Mouse (Mus musculus) natural killer cell, adult 2 months (primary cell): ENCODE measurements around the gene Cabp2.
"Not testable (repeated sequence)": the region's sequence is repeated elsewhere in the genome, so short reads cannot be mapped to it uniquely, and the experiment has no call there.

Experiments
- DNase-seq, 2 experiments: peaks; one replicate each; pipeline ENCODE4 v3.0.0; 2022; ENCODE audit warnings: low spot score in 2 of 2

Cabp2 gene

GRCm38 (mm10) chr19:4081394-4081793 is at the start of gene Cabp2:
Gene Cabp2, plus strand, starts transcription at chr19:4081578.
- DNase-seq: no peak

- DNase-seq: no peak
Measured at GRCm38 (mm10) chr19:4032668-4033067, 48.7 kb upstream of the Cabp2 start.

GRCm38 (mm10) chr19:4033298-4033697 is 48.1 kb upstream of the Cabp2 start:
- no peak for DNase-seq

- no peak for DNase-seq
Measured at GRCm38 (mm10) chr19:4033742-4034141, 47.6 kb upstream of the Cabp2 start.

GRCm38 (mm10) chr19:4036327-4037045 is 44.9 kb upstream of the Cabp2 start:
- DNase-seq: no peak

GRCm38 (mm10) chr19:4037154-4037787 is 44.1 kb upstream of the Cabp2 start:
- DNase-seq: not testable (repeated sequence)

GRCm38 (mm10) chr19:4037788-4038232 is 43.6 kb upstream of the Cabp2 start, which contains the start of gene Gstp1:
Gene Gstp1, minus strand, starts transcription at chr19:4037985.
- DNase-seq: peak; percentile 76 to 80

GRCm38 (mm10) chr19:4040941-4041340 is 40.4 kb upstream of the Cabp2 start:
- not testable (repeated sequence) for DNase-seq

GRCm38 (mm10) chr19:4041500-4041899 is 39.9 kb upstream of the Cabp2 start:
- not testable (repeated sequence) for DNase-seq

- DNase-seq: no peak
Measured at GRCm38 (mm10) chr19:4042124-4042523, 39.3 kb upstream of the Cabp2 start.

- not testable (repeated sequence) for DNase-seq
Measured at GRCm38 (mm10) chr19:4044109-4044508, 37.3 kb upstream of the Cabp2 start.

GRCm38 (mm10) chr19:4045966-4046865 is 35.2 kb upstream of the Cabp2 start, which contains the start of gene Gstp2:
Gene Gstp2, minus strand, starts transcription at chr19:4046023.
- DNase-seq: no peak

GRCm38 (mm10) chr19:4046866-4047254 is 34.5 kb upstream of the Cabp2 start:
- no peak for DNase-seq

GRCm38 (mm10) chr19:4047859-4048258 is 33.5 kb upstream of the Cabp2 start:
- DNase-seq: peak; percentile 78 to 86

- not testable (repeated sequence) for DNase-seq
Measured at GRCm38 (mm10) chr19:4049069-4049468, 32.3 kb upstream of the Cabp2 start.

GRCm38 (mm10) chr19:4051016-4051415 is 30.4 kb upstream of the Cabp2 start:
- no peak for DNase-seq

- peak; percentile 56 to 77 for DNase-seq
Measured at GRCm38 (mm10) chr19:4051741-4052515, 29.4 kb upstream of the Cabp2 start.

- DNase-seq: no peak
Measured at GRCm38 (mm10) chr19:4052516-4053030, 28.8 kb upstream of the Cabp2 start.

- no peak for DNase-seq
Measured at GRCm38 (mm10) chr19:4054613-4055012, 26.8 kb upstream of the Cabp2 start.

- no peak for DNase-seq
Measured at GRCm38 (mm10) chr19:4055216-4055946, 26.0 kb upstream of the Cabp2 start.
